Mouse (Mus musculus) adrenal gland, postnatal 14 days (tissue): ENCODE data around the gene Nuak2. TPM values are rescaled to one million over a fixed set of nuclear protein-coding genes. Genes with fewer than 3 reads are reported as not detected.
A peak's percentile ranks its signal among the peaks of the same experiment; 100 is the strongest.

Source experiments
- DNase-seq: peaks from one replicate; pipeline ENCODE4 v3.0.0; 2021; ENCODE audit warnings: mixed read lengths
- long read RNA-seq, 2 experiments: library from polyadenylated mRNA; stranded (forward); transcript quantifications; one replicate each; pipeline ENCODE4 v2.0.0; 2021
- total RNA-seq: library from RNA; stranded (reverse); gene quantifications from 2 replicates; pipeline ENCODE4 v1.2.3, GENCODE M21; 2021

Gene Nuak2
- total RNA-seq = 3.7 and 5.6 TPM in 2 replicates
- long read RNA-seq, experiment 1, partial matches to known transcripts = 0 of 4 reads
- long read RNA-seq, experiment 1, other reads (novel, unspliced or antisense) = 1 of 4 reads
- long read RNA-seq, experiment 2, partial matches to known transcripts = 1 of 2 reads
- long read RNA-seq, experiment 2, other reads (novel, unspliced or antisense) = 0 of 2 reads

GRCm38 (mm10) chr1:132315889-132316624 is at the start of gene Nuak2:
Nuak2 (plus strand) TSS chr1:132316126.
- DNase-seq = peak; percentile 93

- DNase-seq = peak; percentile 27
These were observed 49.0 kb upstream of the Nuak2 start for GRCm38 (mm10) chr1:132266791-132267557.

- no peak for DNase-seq
These were observed 48.0 kb upstream of the Nuak2 start for GRCm38 (mm10) chr1:132267959-132268358.

- DNase-seq = no peak
These were observed 47.4 kb upstream of the Nuak2 start for GRCm38 (mm10) chr1:132268418-132269060.

GRCm38 (mm10) chr1:132271237-132271636 is 44.7 kb upstream of the Nuak2 start:
- DNase-seq = no peak

GRCm38 (mm10) chr1:132276694-132277093 is 39.2 kb upstream of the Nuak2 start:
- peak; percentile 51 for DNase-seq

- peak; percentile 86 for DNase-seq
These were observed 38.8 kb upstream of the Nuak2 start for GRCm38 (mm10) chr1:132277124-132277523.

GRCm38 (mm10) chr1:132280636-132281035 is 35.3 kb upstream of the Nuak2 start:
- DNase-seq = peak; percentile 22

- DNase-seq = no peak
These were observed 34.3 kb upstream of the Nuak2 start for GRCm38 (mm10) chr1:132281523-132282176.

GRCm38 (mm10) chr1:132282177-132282536 is 33.8 kb upstream of the Nuak2 start:
- no peak for DNase-seq

- DNase-seq = no peak
These were observed 32.9 kb upstream of the Nuak2 start for GRCm38 (mm10) chr1:132283018-132283417.

GRCm38 (mm10) chr1:132286735-132287134 is 29.2 kb upstream of the Nuak2 start:
- no peak for DNase-seq

GRCm38 (mm10) chr1:132287445-132287844 is 28.5 kb upstream of the Nuak2 start:
- DNase-seq = peak; percentile 82

GRCm38 (mm10) chr1:132287991-132288451 is 27.9 kb upstream of the Nuak2 start:
- peak; percentile 72 for DNase-seq

GRCm38 (mm10) chr1:132289965-132290364 is 26.0 kb upstream of the Nuak2 start:
- DNase-seq = no peak

- peak; percentile 21 for DNase-seq
These were observed 24.8 kb upstream of the Nuak2 start for GRCm38 (mm10) chr1:132290921-132291675.

- no peak for DNase-seq
These were observed 24.2 kb upstream of the Nuak2 start for GRCm38 (mm10) chr1:132291706-132292105.

GRCm38 (mm10) chr1:132292318-132293129 is 23.4 kb upstream of the Nuak2 start:
- DNase-seq = peak; percentile 71

- no peak for DNase-seq
These were observed 20.4 kb upstream of the Nuak2 start for GRCm38 (mm10) chr1:132295506-132295905.

GRCm38 (mm10) chr1:132296051-132296450 is 19.9 kb upstream of the Nuak2 start:
- DNase-seq = peak; percentile 78
